Mouse (Mus musculus): ENCODE results near the gene Rere.

DNA sequence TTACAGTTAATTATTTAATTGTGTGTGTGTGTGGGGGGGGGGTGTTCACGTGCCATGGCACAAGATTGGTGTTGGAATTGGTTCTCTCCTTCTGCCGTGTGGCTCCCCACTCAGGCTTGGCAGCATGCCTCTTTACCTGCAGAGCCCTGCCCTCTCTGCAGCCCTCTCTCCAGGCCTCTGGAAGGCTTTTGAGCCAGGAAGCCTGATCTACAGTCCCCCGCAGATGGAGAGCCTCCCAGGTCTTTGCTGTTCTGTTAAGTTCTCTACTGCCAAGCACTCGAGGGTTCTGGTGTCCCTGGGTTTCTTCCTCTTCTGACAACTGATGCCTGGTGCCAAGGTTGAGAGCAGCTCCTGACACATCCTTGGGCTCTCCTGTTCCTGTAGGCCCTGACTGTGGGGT, 27.0 kb upstream of the Rere start:
- TF ChIP-seq POLR2A (IDR thresholded peaks at IDR 0.05; ENCODE audit: low read depth, low read length) (no peak), CTCF (conservative IDR thresholded peaks at IDR 0.05 in 1 of 2, IDR thresholded peaks at IDR 0.05 in 1 of 2; ENCODE audit: low read depth in 2 of 2, low read length in 2 of 2) (no peak), POLR2AphosphoS2 (IDR thresholded peaks at IDR 0.05; ENCODE audit: low read depth, low read length) (no peak), NELFE (IDR thresholded peaks at IDR 0.05; ENCODE audit: low read depth, low read length) (no peak), MAX (IDR thresholded peaks at IDR 0.05; ENCODE audit: low read length) (no peak), GABPA (IDR thresholded peaks at IDR 0.05; ENCODE audit: insufficient replicate concordance, low read depth, low read length) (no peak), MEF2A (IDR thresholded peaks at IDR 0.05; ENCODE audit: borderline replicate concordance, low read depth, low read length) (no peak), MAFK (IDR thresholded peaks at IDR 0.05; ENCODE audit: insufficient replicate concordance, low read length) (no peak), ZC3H11A (IDR thresholded peaks at IDR 0.05; ENCODE audit: low read depth, low read length) (no peak), IRF4 (IDR thresholded peaks at IDR 0.05; ENCODE audit: low read depth, low read length) (no peak)

Data from CH12.LX (cell line).